Mouse (Mus musculus): ENCODE measurements around the gene Exoc2.

The Exoc2 gene

GRCm38 (mm10) chr13:30817436-30817835 lies 156.5 kb downstream of the Exoc2 start:
- no peak for DNase-seq (ENCODE audit: low read depth)

- no peak for DNase-seq (ENCODE audit: low read depth)
Observed at GRCm38 (mm10) chr13:30814256-30814655, 159.6 kb downstream of the Exoc2 start.

GRCm38 (mm10) chr13:30813464-30813863 lies 160.4 kb downstream of the Exoc2 start:
- no peak for DNase-seq (ENCODE audit: low read depth)

GRCm38 (mm10) chr13:30809240-30809639 lies 164.7 kb downstream of the Exoc2 start:
- no peak for DNase-seq (ENCODE audit: low read depth)

GRCm38 (mm10) chr13:30802336-30802955 lies 171.4 kb downstream of the Exoc2 start:
- DNase-seq (ENCODE audit: low read depth) = no peak

- DNase-seq (ENCODE audit: low read depth) = no peak
Observed at GRCm38 (mm10) chr13:30801886-30802285, 172.0 kb downstream of the Exoc2 start.

GRCm38 (mm10) chr13:30795960-30796359 lies 177.9 kb downstream of the Exoc2 start:
- no peak for DNase-seq (ENCODE audit: low read depth)

GRCm38 (mm10) chr13:30793616-30794015 lies 180.3 kb downstream of the Exoc2 start:
- DNase-seq (ENCODE audit: low read depth) = no peak

GRCm38 (mm10) chr13:30793196-30793595 lies 180.7 kb downstream of the Exoc2 start:
- no peak for DNase-seq (ENCODE audit: low read depth)

- DNase-seq (ENCODE audit: low read depth) = no peak
Observed at GRCm38 (mm10) chr13:30792741-30793140, 181.2 kb downstream of the Exoc2 start.

GRCm38 (mm10) chr13:30792308-30792707 lies 181.6 kb downstream of the Exoc2 start:
- no peak for DNase-seq (ENCODE audit: low read depth)

GRCm38 (mm10) chr13:30790016-30790415 lies 183.9 kb downstream of the Exoc2 start:
- no peak for DNase-seq (ENCODE audit: low read depth)

GRCm38 (mm10) chr13:30788421-30788820 lies 185.5 kb downstream of the Exoc2 start:
- no peak for DNase-seq (ENCODE audit: low read depth)

- DNase-seq (ENCODE audit: low read depth) = no peak
Observed at GRCm38 (mm10) chr13:30787960-30788359, 185.9 kb downstream of the Exoc2 start.

GRCm38 (mm10) chr13:30787556-30787955 lies 186.3 kb downstream of the Exoc2 start:
- no peak for DNase-seq (ENCODE audit: low read depth)

- DNase-seq (ENCODE audit: low read depth) = no peak
Observed at GRCm38 (mm10) chr13:30787036-30787320, 186.9 kb downstream of the Exoc2 start.

GRCm38 (mm10) chr13:30786235-30787035 lies 187.5 kb downstream of the Exoc2 start:
- DNase-seq (ENCODE audit: low read depth) = peak; percentile 18

GRCm38 (mm10) chr13:30785423-30786040 lies 188.4 kb downstream of the Exoc2 start:
- no peak for DNase-seq (ENCODE audit: low read depth)

- no peak for DNase-seq (ENCODE audit: low read depth)
Observed at GRCm38 (mm10) chr13:30782419-30782818, 191.5 kb downstream of the Exoc2 start.

- no peak for DNase-seq (ENCODE audit: low read depth)
Observed at GRCm38 (mm10) chr13:30781905-30782304, 192.0 kb downstream of the Exoc2 start.

GRCm38 (mm10) chr13:30777678-30778179 lies 196.2 kb downstream of the Exoc2 start:
- DNase-seq (ENCODE audit: low read depth) = no peak

- DNase-seq (ENCODE audit: low read depth) = no peak
Observed at GRCm38 (mm10) chr13:30776021-30776420, 197.9 kb downstream of the Exoc2 start.

GRCm38 (mm10) chr13:30767477-30768127 lies 206.3 kb downstream of the Exoc2 start:
- DNase-seq (ENCODE audit: low read depth) = no peak
